Mouse (Mus musculus): ENCODE measurements around the gene Mis12.

Mis12 gene

DNA sequence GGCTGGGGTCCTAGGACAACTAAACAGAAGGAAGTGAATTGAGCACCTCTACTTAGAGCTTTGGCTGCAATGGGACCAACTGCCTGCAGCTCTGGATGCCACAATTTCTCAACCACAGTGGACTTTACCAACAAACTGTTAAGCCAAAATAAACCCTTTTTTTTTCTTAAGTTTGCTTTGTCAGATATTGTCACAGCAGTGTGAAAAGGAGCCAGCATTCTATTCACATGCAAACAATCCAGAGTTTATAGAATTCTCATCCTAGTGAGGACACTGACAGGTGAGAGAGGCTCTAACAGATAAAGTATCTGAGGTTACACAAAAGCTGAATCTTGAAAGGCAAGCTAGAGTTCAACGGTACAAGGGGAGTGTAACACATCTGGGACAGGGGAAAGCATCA is 2.4 kb upstream of the Mis12 start:
- DNase-seq (ENCODE audit: low spot score): no peak

DNA sequence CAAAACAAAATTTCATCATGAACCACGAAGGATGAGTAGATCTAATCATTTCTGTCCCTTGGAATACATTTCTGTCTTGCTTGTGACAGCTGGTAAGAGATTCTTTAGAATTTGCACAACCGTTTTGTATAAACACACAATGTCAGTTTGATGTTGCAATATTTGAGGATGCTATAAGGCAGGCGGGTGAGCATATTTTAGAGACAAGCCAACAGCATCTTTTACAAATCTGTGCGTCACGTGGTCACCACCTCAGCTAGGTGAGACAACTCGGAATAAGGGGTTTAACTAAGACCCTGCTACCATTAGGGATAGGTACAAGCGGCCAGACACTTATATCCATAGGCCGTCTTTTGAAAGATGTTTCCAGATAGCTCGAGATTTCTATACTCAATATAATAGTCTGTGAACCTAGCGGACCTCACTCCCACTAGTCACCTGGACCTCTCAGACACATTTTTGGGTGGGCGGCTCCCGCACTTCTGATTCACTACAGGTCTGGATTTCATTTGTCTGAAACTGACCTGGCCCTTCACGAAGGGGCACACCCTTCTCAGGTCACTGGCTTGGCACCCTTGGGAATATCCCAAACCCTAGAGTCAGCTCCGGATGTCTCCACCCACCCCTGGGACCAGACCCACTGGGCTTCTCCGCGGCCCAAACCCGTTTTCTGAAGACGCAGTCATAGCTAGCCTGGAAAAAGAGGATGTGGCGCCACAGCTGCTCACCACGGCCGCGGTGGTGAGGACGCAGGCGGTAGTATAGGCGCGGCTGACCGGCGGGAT is 803 bp upstream of the Mis12 start:
- DNase-seq (ENCODE audit: low spot score): no peak

DNA sequence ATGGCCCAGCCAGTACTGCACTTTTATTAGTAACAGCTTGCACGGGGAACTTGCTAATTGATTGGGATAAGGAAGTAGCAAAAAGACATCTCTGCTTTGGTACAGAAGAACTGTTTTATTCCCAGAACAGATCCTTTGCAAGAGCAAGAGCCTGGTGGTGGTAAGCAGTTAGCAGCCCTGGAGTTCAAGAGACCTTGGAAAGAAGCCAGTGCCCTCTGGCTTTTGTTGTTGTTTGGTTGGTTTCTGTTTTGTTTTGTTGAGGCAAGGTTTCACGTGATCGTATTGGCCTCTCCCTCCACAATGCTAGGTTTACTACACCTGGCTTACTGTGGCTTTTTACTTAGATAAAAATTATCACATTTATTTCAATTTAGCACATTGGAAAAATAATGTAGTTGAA is 8.9 kb downstream of the Mis12 start:
- no peak for DNase-seq (ENCODE audit: low spot score)

DNA sequence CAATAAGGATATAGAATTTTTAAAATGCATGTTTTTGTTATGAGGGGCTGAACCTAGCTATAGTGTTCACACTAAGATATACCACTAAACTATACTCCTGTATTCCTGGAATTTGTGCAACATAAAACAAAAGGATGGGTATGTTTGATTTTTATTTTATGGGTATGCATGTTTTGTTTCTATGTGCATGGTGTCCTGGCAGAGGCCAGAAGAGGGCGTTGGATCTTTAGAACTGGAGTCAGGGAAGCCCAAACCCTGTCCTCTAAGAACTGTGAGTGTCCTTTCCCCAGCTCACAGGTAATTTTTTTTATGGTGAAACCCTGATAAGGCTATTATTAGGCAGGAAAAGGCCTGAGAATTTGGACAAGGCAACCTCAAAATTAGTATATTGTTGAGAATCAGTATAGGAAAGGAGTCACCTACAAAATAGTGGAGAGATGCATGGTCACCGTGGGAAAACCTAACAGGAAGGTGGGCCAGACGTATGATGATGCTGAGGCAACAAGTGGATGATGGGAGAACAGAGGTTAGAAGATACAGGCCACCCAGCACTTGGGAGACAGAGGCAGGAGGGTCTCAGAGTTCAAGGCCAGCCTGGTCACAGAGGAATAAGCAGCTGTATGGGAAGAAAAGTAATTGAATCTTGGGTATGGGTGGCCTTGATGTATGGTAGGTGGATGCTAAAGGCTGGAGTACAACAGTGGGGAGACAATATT is 10.2 kb downstream of the Mis12 start:
- DNase-seq (ENCODE audit: low spot score): no peak

DNA sequence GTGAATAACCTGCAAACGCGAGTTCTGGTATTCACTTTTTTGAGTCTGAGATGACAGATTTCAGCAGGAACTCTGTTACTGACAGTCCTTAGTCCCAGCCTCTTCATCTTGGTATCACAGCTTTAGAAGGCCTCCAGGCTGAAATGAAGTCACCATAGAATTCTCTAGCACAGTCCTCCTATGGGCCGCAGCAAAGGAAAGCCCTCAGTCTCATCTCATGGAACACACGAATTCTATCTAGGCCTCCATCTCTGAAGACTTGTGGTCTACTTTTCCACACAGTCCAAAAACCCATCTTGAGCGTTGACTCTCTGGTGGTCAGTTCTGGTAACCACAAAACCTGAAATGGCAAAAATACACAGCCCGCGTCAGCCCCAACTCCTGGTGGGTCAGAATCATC is 12.7 kb downstream of the Mis12 start:
- DNase-seq (ENCODE audit: low spot score): no peak

- DNase-seq (ENCODE audit: low spot score): no peak
These were observed 13.2 kb downstream of the Mis12 start for GRCm38 (mm10) chr11:71032491-71033162.

DNA sequence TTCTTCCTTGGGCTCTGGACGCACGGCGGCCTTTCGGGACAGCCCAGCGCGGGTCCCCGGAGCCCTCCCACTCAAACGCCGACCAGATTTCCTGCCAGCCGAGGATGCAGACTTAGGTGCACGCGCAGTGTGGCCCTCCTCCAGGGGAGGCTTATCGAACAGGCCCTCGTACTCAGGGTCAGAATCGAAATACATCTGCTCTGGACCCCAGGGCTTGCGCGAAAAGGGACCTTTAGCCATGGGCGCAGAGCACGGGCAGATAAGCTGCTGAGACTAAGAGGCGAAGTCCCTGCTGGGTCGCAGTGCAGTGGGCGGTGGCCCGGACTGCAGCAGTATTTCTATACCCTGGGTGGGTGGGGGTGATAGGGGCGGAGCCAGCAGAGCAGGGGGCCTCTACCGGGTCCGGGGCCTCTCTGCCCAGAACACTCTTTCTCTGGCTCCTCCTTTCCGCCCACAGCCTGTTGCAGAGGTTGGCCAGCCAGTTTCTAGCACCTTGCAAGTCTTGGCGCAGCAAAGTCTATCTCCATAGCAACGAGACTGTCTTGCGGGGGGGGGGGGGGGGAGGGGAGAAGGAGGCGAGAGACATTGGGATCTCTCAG is 13.9 kb downstream of the Mis12 start, which contains the start of gene 6330403K07Rik:
Gene 6330403K07Rik (minus strand): TSS at position 351 of the 599 bp plus-strand sequence.
- DNase-seq (ENCODE audit: low spot score): no peak

DNA sequence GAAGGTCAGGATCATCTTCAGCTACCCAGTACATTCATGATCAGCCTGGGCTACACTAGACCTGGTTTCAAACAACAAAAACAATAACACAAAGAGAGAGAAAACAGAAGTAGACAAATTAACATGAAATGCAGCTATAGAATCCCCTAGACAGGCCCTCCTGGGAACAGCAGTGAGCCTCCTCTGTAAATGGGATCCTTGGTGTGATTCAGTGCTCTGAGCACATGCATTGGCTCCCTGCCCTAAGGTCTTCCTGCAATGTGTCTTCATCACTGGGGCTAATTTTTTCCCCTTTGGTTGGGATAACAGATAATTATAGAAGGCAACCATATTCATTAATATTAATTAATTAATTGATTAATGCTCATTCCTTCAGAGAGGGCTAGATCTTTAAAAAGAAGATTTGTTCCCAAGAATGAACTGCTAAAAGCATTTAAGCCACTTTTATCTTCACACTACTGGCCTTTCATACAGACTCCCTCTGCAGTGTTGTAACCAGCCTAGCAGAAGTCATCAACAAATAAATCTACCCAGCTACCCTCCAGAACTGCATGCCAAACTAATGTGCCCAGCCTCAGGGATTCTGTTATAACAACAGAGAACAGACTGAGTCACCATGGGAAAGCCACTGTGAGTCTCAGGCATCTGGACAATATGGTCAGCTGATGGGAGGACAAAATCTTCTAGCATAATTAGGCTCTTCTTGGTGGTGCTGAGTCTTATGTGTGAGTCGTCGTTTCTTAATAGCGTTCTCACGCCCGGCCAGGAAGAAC is 20.3 kb downstream of the Mis12 start:
- DNase-seq (ENCODE audit: low spot score): no peak

DNA sequence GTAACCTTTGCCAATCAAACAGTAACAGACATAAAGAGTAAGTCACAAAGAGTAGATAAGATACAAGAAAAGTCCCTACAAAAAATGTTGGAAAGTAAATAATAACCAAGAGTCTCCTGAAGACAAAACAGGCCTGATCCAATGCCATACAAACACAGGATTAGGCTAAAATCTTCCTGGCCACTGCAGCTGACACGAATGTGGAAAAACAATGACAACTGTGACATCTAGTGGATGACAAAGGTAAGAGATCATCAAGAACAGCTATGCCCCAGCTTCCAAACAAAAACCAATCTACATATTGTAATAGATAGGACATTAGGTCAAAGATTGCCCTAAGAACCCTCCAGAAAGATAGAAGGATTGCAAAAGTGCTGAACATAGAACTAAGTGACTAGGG is 33.1 kb downstream of the Mis12 start:
- no peak for DNase-seq (ENCODE audit: low spot score)

DNA sequence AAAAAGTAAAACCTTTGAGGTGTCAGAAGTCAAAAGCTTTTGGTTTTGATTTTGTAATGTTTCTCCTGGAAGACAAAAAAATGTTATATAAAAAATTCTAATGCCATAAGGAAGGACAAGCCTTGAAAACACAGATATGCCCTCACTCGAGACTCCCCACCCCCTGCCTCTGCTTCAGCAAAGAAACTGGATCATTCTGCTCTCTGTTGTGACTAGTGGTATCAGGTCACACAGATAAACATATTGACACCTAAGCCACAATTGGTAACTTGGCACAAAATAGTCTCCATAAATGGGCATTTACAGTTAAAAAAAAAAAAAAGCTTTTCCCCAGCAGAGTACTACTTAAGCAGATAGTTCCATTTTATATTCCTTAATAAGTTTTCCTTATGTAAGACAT is 56.9 kb downstream of the Mis12 start:
- DNase-seq (ENCODE audit: low spot score): no peak

Data from c-Kit-positive CD71-positive TER-119-positive erythroid progenitor cells, embryonic 14.5 days (primary cell).